In genomic region chr4:66919630-66920372, GRCm38 (mm10) we compare ENCODE assay signal across 21 mouse cellular contexts.
DNase-seq lines count a peak whose midpoint lies in the region; ATAC-seq and TF ChIP-seq lines count a peak whose summit lies in the region.
"Had no signal": no experiment of that assay in that cellular context is flagged by ENCODE, and none has a peak within 500 bp of the region (broad histone marks: within the 10 kb centered on the region; RNA-seq: fewer than 3 reads in every experiment).

No protein-coding gene starts in this region.

- no peak overlapping the region for H3K27ac ChIP-seq in forebrain, embryonic 13.5 days
- H3K27ac ChIP-seq in forebrain, embryonic 12.5 days, result no peak overlapping the region
- no peak overlapping the region for H3K27ac ChIP-seq in midbrain, embryonic 12.5 days (replicated peaks)
- H3K27ac ChIP-seq in midbrain, embryonic 10.5 days (replicated peaks), result no peak overlapping the region
- peak overlapping the region; percentile 51; the same call in 1 of the 2 replicates for H3K27ac ChIP-seq in olfactory bulb, adult 2 months (ENCODE audit: insufficient read depth, low read depth, low read length)
- H3K27ac ChIP-seq: hindbrain, embryonic 12.5 days; hindbrain, embryonic 15.5 days had no signal

- no peak overlapping the region for H3K4me2 ChIP-seq in forebrain, embryonic 13.5 days
- H3K4me2 ChIP-seq in forebrain, embryonic 12.5 days, result no peak overlapping the region
- no peak overlapping the region for H3K4me2 ChIP-seq in midbrain, embryonic 12.5 days (replicated peaks)
- H3K4me2 ChIP-seq: heart, embryonic 11.5 days; hindbrain, embryonic 12.5 days; hindbrain, embryonic 15.5 days had no signal

- TF ChIP-seq CTCF in olfactory bulb, adult 2 months (IDR thresholded peaks at IDR 0.05; ENCODE audit: insufficient read depth, low read depth, low read length), result no peak

- H3K36me3 ChIP-seq in forebrain, embryonic 13.5 days (ENCODE audit: poor library complexity, severe bottlenecking), result no peaks in the 10 kb centered on the region
- no peaks in the 10 kb centered on the region for H3K36me3 ChIP-seq in forebrain, embryonic 12.5 days (replicated peaks)
- H3K36me3 ChIP-seq in midbrain, embryonic 12.5 days, result no peaks in the 10 kb centered on the region
- H3K36me3 ChIP-seq in midbrain, embryonic 10.5 days, result no peaks in the 10 kb centered on the region
- H3K36me3 ChIP-seq: hindbrain, embryonic 12.5 days; hindbrain, embryonic 15.5 days had no signal

- no peak overlapping the region for H3K9ac ChIP-seq in forebrain, embryonic 13.5 days
- H3K9ac ChIP-seq in forebrain, embryonic 12.5 days, result no peak overlapping the region
- no peak overlapping the region for H3K9ac ChIP-seq in midbrain, embryonic 12.5 days (replicated peaks)
- H3K9ac ChIP-seq: hindbrain, embryonic 12.5 days; hindbrain, embryonic 15.5 days had no signal

- 74% methylated on average over 3 of the region's 3 CpGs for WGBS in forebrain, embryonic 13.5 days
- WGBS in forebrain, embryonic 12.5 days, result 80% methylated on average over 3 of the region's 3 CpGs
- WGBS in midbrain, embryonic 12.5 days, result 80% methylated on average over 3 of the region's 3 CpGs
- WGBS in midbrain, embryonic 10.5 days, result 82% methylated on average over 3 of the region's 3 CpGs
- 38% methylated on average over 3 of the region's 3 CpGs for WGBS in olfactory bulb, adult 2 months

- H3K9me3 ChIP-seq in forebrain, embryonic 13.5 days (replicated peaks), result no peaks in the 10 kb centered on the region
- H3K9me3 ChIP-seq in forebrain, embryonic 12.5 days, result no peaks in the 10 kb centered on the region
- no peaks in the 10 kb centered on the region for H3K9me3 ChIP-seq in midbrain, embryonic 12.5 days
- no peaks in the 10 kb centered on the region for H3K9me3 ChIP-seq in midbrain, embryonic 10.5 days (replicated peaks)
- H3K9me3 ChIP-seq: hindbrain, embryonic 12.5 days; hindbrain, embryonic 15.5 days had no signal

- H3K4me1 ChIP-seq in forebrain, embryonic 13.5 days, result no peaks in the 10 kb centered on the region
- no peaks in the 10 kb centered on the region for H3K4me1 ChIP-seq in forebrain, embryonic 12.5 days
- no peaks in the 10 kb centered on the region for H3K4me1 ChIP-seq in midbrain, embryonic 12.5 days
- H3K4me1 ChIP-seq in midbrain, embryonic 10.5 days, result no peaks in the 10 kb centered on the region
- H3K4me1 ChIP-seq in olfactory bulb, adult 2 months (ENCODE audit: control insufficient read depth, insufficient read depth, low read length), result no peaks in the 10 kb centered on the region
- H3K4me1 ChIP-seq: hindbrain, embryonic 12.5 days had no signal

- ATAC-seq in forebrain, embryonic 13.5 days, result peak; percentile 37; the same call in 1 of the 2 replicates
- no peak for ATAC-seq in forebrain, embryonic 12.5 days (ENCODE audit: low FRiP score)
- ATAC-seq in midbrain, embryonic 12.5 days (ENCODE audit: low FRiP score, low read depth), result peak; percentile 48; the same call in 1 of the 2 replicates
- ATAC-seq: activated CD4-positive, CD25-positive, alpha-beta regulatory T cell, adult 4 months; intestine, postnatal 0 days had no signal

- H3K27me3 ChIP-seq in forebrain, embryonic 13.5 days, result no peaks in the 10 kb centered on the region
- no peaks in the 10 kb centered on the region for H3K27me3 ChIP-seq in forebrain, embryonic 12.5 days
- no peaks in the 10 kb centered on the region for H3K27me3 ChIP-seq in midbrain, embryonic 12.5 days
- no peaks in the 10 kb centered on the region for H3K27me3 ChIP-seq in midbrain, embryonic 10.5 days (ENCODE audit: low read depth, poor library complexity, severe bottlenecking)
- H3K27me3 ChIP-seq: hindbrain, embryonic 12.5 days; hindbrain, embryonic 15.5 days had no signal

- TF ChIP-seq POLR2A in olfactory bulb, adult 2 months (IDR thresholded peaks at IDR 0.05; ENCODE audit: insufficient read depth, low read depth, low read length), result no peak

- H3K4me3 ChIP-seq in forebrain, embryonic 13.5 days, result no peak overlapping the region
- H3K4me3 ChIP-seq in forebrain, embryonic 12.5 days (replicated peaks), result no peak overlapping the region
- H3K4me3 ChIP-seq in midbrain, embryonic 12.5 days, result no peak overlapping the region
- no peak overlapping the region for H3K4me3 ChIP-seq in midbrain, embryonic 10.5 days
- no peak overlapping the region for H3K4me3 ChIP-seq in olfactory bulb, adult 2 months (ENCODE audit: insufficient read depth, low read depth, low read length)
- H3K4me3 ChIP-seq: hindbrain, embryonic 12.5 days; hindbrain, embryonic 15.5 days had no signal

- no peak for DNase-seq in midbrain, embryonic 10.5 days (ENCODE audit: low spot score)
- peak; percentile 40 for DNase-seq in retina, postnatal 1 day
- DNase-seq in retina, embryonic 14.5 days (ENCODE audit: low spot score), result no peak
- no peak for DNase-seq in ovary, postnatal 36 days (ENCODE audit: low spot score)
- DNase-seq: adrenal gland, adult 8-10 months; adrenal gland, postnatal 36 days; cerebellum, adult 11-12 months; cerebellum, adult 8-10 months; cerebellum, postnatal 10 days; cerebellum, postnatal 36 days; gastrocnemius, postnatal 36 days; heart, adult 11 months had no signal
